Mouse (Mus musculus): ENCODE data around the gene Chn1.

Chn1 gene

GRCm38 (mm10) chr2:73631816-73632215, 143.3 kb downstream of the Chn1 start:
- Histone ChIP-seq H3K36me3 (ENCODE audit: control insufficient read depth, insufficient read depth, low read length, poor library complexity, severe bottlenecking) (no peaks in the 10 kb centered on the region), H3K27me3 (ENCODE audit: control insufficient read depth, insufficient read depth, low read length, poor library complexity, severe bottlenecking) (no peaks in the 10 kb centered on the region)
- no peak for DNase-seq (ENCODE audit: low read depth, low spot score)

DNA sequence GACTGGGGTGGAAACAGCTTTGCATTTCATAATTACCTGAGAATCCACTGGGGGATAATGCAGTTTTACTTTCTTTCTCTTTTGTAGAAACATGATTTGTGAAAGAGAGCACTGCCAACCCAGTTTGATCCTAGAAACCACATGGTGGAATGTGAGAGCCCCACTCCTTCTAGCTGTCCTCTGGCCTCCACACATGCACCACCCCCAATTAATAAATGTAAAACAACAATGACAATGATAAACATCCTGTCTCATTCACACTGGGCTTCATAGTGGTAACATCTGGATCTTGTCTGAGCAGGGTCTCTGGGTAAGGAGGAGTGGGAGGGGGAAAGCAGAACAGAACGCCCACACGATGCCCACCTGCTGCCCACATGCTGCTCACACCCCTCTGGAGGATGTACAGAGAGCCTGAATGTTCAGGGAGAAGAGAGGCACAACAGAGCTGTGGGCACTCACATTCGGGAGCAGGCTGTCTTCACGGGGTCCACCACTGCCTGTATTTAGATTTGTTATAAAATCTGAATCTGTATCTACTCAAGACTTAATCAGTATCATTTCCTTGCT, 156.6 kb downstream of the Chn1 start:
- Histone ChIP-seq H3K36me3 (ENCODE audit: control insufficient read depth, insufficient read depth, low read length, poor library complexity, severe bottlenecking) (no peaks in the 10 kb centered on the region), H3K27me3 (ENCODE audit: control insufficient read depth, insufficient read depth, low read length, poor library complexity, severe bottlenecking) (no peaks in the 10 kb centered on the region)
- no peak for DNase-seq (ENCODE audit: low read depth, low spot score)

- no peaks in the 10 kb centered on the region for H3K36me3 ChIP-seq (ENCODE audit: control insufficient read depth, insufficient read depth, low read length, poor library complexity, severe bottlenecking)
- DNase-seq (ENCODE audit: low read depth, low spot score) = no peak
- no peaks in the 10 kb centered on the region for H3K27me3 ChIP-seq (ENCODE audit: control insufficient read depth, insufficient read depth, low read length, poor library complexity, severe bottlenecking)
Observed at GRCm38 (mm10) chr2:73616434-73617057, 158.6 kb downstream of the Chn1 start.

- Histone ChIP-seq H3K27me3 (ENCODE audit: control insufficient read depth, insufficient read depth, low read length, poor library complexity, severe bottlenecking) (no peaks in the 10 kb centered on the region), H3K36me3 (ENCODE audit: control insufficient read depth, insufficient read depth, low read length, poor library complexity, severe bottlenecking) (no peaks in the 10 kb centered on the region)
- DNase-seq (ENCODE audit: low read depth, low spot score) = no peak
Observed at GRCm38 (mm10) chr2:73615456-73615855, 159.7 kb downstream of the Chn1 start.

- Histone ChIP-seq H3K36me3 (ENCODE audit: control insufficient read depth, insufficient read depth, low read length, poor library complexity, severe bottlenecking) (no peaks in the 10 kb centered on the region), H3K27me3 (ENCODE audit: control insufficient read depth, insufficient read depth, low read length, poor library complexity, severe bottlenecking) (no peaks in the 10 kb centered on the region)
- no peak for DNase-seq (ENCODE audit: low read depth, low spot score)
Observed at GRCm38 (mm10) chr2:73614303-73614702, 160.8 kb downstream of the Chn1 start.

- Histone ChIP-seq H3K36me3 (ENCODE audit: control insufficient read depth, insufficient read depth, low read length, poor library complexity, severe bottlenecking) (no peaks in the 10 kb centered on the region), H3K27me3 (ENCODE audit: control insufficient read depth, insufficient read depth, low read length, poor library complexity, severe bottlenecking) (no peaks in the 10 kb centered on the region)
- no peak for DNase-seq (ENCODE audit: low read depth, low spot score)
Observed at GRCm38 (mm10) chr2:73612941-73613340, 162.2 kb downstream of the Chn1 start.

GRCm38 (mm10) chr2:73612367-73612914, 162.7 kb downstream of the Chn1 start:
- Histone ChIP-seq H3K36me3 (ENCODE audit: control insufficient read depth, insufficient read depth, low read length, poor library complexity, severe bottlenecking) (no peaks in the 10 kb centered on the region), H3K27me3 (ENCODE audit: control insufficient read depth, insufficient read depth, low read length, poor library complexity, severe bottlenecking) (no peaks in the 10 kb centered on the region)
- DNase-seq (ENCODE audit: low read depth, low spot score) = no peak

- Histone ChIP-seq H3K36me3 (ENCODE audit: control insufficient read depth, insufficient read depth, low read length, poor library complexity, severe bottlenecking) (no peaks in the 10 kb centered on the region), H3K27me3 (ENCODE audit: control insufficient read depth, insufficient read depth, low read length, poor library complexity, severe bottlenecking) (no peaks in the 10 kb centered on the region)
- DNase-seq (ENCODE audit: low read depth, low spot score) = no peak
Observed at GRCm38 (mm10) chr2:73611798-73612197, 163.3 kb downstream of the Chn1 start.

DNA sequence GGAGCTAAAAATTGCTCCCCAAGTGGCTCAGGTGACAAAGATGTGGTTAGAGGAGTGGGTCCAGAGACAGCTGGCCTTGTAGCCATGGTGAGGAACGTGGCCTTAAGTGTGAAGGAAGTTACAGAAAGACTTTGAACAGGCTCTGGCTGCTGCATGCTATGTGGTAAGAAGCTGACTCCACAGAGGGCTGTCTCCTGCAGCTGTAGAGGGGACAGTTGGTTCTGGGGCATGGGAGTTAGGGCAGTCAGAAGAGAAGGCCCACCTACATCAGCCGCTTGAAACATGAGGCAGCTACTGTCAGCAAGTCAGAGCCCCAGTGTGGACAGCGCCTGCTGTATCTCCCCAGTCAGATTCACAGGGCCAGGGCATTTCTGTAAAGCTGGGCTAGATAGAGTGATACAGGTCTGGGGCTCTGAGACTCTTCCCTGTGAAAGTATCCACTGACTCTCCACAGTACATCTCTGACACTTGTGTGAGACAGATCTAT, 165.4 kb downstream of the Chn1 start:
- H3K36me3 ChIP-seq (ENCODE audit: control insufficient read depth, insufficient read depth, low read length, poor library complexity, severe bottlenecking) = no peaks in the 10 kb centered on the region
- no peaks in the 10 kb centered on the region for H3K27me3 ChIP-seq (ENCODE audit: control insufficient read depth, insufficient read depth, low read length, poor library complexity, severe bottlenecking)
- DNase-seq (ENCODE audit: low read depth, low spot score) = no peak

- Histone ChIP-seq H3K27me3 (ENCODE audit: control insufficient read depth, insufficient read depth, low read length, poor library complexity, severe bottlenecking) (no peaks in the 10 kb centered on the region), H3K36me3 (ENCODE audit: control insufficient read depth, insufficient read depth, low read length, poor library complexity, severe bottlenecking) (no peaks in the 10 kb centered on the region)
- DNase-seq (ENCODE audit: low read depth, low spot score) = no peak
Observed at GRCm38 (mm10) chr2:73609067-73609723, 166.0 kb downstream of the Chn1 start.

DNA sequence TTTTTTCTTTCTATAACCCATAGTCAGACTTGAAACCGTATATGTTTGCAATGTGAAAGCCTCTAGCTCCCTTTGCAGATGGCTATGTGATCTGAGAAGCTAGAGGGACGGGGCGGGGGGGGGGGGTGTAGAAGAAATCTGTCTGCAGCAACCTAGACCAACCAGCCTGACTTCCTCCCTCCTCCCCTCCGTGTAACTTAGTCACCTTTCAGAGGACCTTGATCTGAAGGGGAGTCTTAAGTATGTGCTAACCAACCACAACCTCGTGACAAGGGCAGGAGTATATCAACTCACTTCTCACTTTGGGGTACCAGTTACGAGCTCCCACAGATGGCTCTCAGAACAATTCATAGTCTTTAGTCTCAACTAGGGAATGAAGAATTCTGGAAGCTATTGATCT, 166.8 kb downstream of the Chn1 start:
- Histone ChIP-seq H3K36me3 (ENCODE audit: control insufficient read depth, insufficient read depth, low read length, poor library complexity, severe bottlenecking) (no peaks in the 10 kb centered on the region), H3K27me3 (ENCODE audit: control insufficient read depth, insufficient read depth, low read length, poor library complexity, severe bottlenecking) (no peaks in the 10 kb centered on the region)
- no peak for DNase-seq (ENCODE audit: low read depth, low spot score)

DNA sequence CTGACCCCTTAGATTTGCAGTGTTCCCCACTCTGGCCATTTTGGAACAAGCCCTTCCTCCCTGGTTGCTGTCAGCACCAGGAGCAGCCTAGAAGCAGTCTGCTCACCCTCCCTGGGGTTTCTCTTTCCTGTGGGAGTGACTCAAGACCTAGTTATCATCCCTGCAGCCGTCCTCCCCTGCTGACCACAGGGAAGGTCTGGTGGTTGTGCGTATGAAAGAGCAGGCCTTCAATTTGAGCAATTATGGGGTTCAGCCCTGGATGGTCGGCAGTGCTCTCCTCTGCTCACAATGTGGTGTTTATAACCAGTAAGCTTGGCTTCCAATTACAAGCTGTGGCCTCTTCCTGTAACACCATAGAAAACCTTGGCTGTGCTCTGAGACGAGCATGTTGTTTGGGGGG, 167.5 kb downstream of the Chn1 start:
- Histone ChIP-seq H3K27me3 (ENCODE audit: control insufficient read depth, insufficient read depth, low read length, poor library complexity, severe bottlenecking) (no peaks in the 10 kb centered on the region), H3K36me3 (ENCODE audit: control insufficient read depth, insufficient read depth, low read length, poor library complexity, severe bottlenecking) (no peaks in the 10 kb centered on the region)
- no peak for DNase-seq (ENCODE audit: low read depth, low spot score)

DNA sequence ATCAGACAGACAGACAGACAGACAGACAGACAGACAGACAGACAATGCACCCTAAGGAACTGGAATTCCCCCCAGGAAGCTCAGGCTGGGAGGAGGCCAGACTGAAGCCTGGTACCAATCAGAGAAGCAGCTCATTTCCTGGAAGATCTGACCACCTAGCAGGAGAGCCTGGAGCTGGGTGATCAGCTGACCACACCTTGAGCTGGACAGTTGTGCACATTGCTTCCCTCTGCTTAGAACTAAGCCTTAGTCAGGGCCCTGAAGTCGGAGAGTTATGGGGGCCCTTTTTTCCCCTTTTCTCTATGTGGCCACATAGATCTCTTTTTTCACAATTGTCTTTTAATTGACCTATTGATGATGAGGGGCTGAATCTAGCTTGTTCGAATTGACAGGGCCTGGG, 168.0 kb downstream of the Chn1 start:
- Histone ChIP-seq H3K36me3 (ENCODE audit: control insufficient read depth, insufficient read depth, low read length, poor library complexity, severe bottlenecking) (no peaks in the 10 kb centered on the region), H3K27me3 (ENCODE audit: control insufficient read depth, insufficient read depth, low read length, poor library complexity, severe bottlenecking) (no peaks in the 10 kb centered on the region)
- DNase-seq (ENCODE audit: low read depth, low spot score) = no peak

- no peak for DNase-seq (ENCODE audit: low read depth, low spot score)
- Histone ChIP-seq H3K27me3 (ENCODE audit: control insufficient read depth, insufficient read depth, low read length, poor library complexity, severe bottlenecking) (no peaks in the 10 kb centered on the region), H3K36me3 (ENCODE audit: control insufficient read depth, insufficient read depth, low read length, poor library complexity, severe bottlenecking) (no peaks in the 10 kb centered on the region)
Observed at GRCm38 (mm10) chr2:73606616-73607015, 168.5 kb downstream of the Chn1 start.

DNA sequence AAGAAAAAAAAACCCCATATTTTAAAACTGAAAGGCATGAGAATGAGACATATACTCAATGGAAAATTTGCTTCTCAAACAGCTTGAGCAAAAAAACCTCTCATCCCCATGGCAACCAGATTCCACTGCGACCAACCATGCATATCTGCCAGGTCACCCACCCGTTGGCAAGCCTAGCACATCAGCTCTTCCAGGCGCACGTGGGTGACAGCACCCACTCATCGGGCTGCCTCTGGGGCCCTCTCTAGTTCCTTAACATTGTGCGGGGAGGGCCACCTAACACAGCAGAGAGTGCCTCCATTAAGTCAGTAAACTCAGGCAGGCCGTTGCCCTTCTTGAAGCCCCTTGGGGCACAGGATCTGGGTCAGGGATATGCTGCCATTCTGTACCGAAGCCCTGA, 170.1 kb downstream of the Chn1 start:
- H3K27me3 ChIP-seq (ENCODE audit: control insufficient read depth, insufficient read depth, low read length, poor library complexity, severe bottlenecking) = no peaks in the 10 kb centered on the region
- no peaks in the 10 kb centered on the region for H3K36me3 ChIP-seq (ENCODE audit: control insufficient read depth, insufficient read depth, low read length, poor library complexity, severe bottlenecking)
- DNase-seq (ENCODE audit: low read depth, low spot score) = no peak
